Mouse (Mus musculus) bone marrow macrophage, adult 2 months (primary cell): Measurements from ENCODE around the gene Naglu.

Experiments
- CTCF ChIP-seq: IDR thresholded peaks from 2 replicates; pipeline ENCODE4 v1.5.1; 2012; ENCODE audit warnings: low read depth, mild to moderate bottlenecking, low read length, moderate library complexity
- POLR2A ChIP-seq: IDR thresholded peaks from 2 replicates; pipeline ENCODE4 v1.6.1; 2012; ENCODE audit warnings: mild to moderate bottlenecking, low read depth, low read length, borderline replicate concordance

DNA sequence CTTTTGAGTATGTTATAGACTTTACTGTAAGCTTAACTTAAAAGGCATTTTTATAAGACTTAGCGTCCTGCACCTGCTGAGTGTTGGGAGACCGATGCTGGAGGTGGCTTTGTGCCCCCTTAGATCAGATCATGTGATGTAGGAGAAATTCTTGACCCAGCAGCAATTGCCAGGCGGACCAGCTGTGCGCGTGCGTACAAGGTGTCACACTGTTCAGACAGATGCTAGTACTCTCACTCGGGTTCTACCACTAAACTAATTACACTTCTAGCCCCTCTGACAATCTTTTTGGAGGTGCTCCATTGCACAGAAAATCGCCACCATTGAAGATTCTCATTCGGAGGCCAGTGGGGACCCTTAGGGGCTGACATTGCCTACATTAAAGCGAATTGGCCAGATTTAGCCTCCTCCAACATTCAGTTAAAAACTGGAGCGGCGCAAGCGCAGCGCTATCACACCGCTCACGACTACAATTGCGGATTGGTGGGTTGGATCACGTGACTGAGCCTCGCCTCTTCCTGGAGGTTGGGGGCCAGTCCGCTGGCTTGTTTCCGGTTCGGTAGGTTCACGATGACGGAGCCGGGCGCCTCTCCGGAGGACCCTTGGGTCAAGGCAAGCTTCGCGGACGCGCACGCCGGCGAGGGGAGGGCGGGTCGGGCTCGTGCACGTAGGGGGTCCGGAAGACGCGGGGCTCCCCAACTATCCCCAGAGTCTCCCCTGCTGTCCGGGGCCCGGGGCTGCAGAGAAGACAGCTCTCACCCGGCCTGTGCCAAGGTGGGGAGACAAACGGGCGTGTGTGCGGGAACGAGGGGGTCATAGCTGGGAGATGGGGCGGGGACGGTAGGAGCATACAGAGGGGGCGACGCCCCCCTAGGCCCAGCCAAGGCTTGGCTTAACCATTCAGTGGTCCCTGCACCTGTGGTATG lies 17.2 kb downstream of the Naglu start, which contains the start of gene Mlx:
- TF ChIP-seq CTCF (no peak), POLR2A (no peak)
